Comparison of ENCODE assay signal across 9 mouse cellular contexts in genomic region chr2:172042125-172042524, GRCm38 (mm10). TPM values are rescaled to one million over a fixed set of nuclear protein-coding genes. Genes with fewer than 3 reads are reported as not detected.
A peak's percentile ranks its signal among the peaks of the same experiment; 100 is the strongest.
DNase-seq lines count a peak whose midpoint lies in the region; ATAC-seq and TF ChIP-seq lines count a peak whose summit lies in the region.
"Had no signal": no experiment of that assay in that cellular context is flagged by ENCODE, and none has a peak within 500 bp of the region (broad histone marks: within the 10 kb centered on the region; RNA-seq: fewer than 3 reads in every experiment).

No protein-coding gene starts in this region.

- ATAC-seq in embryonic facial prominence, embryonic 14.5 days (ENCODE audit: low read depth) = peak; percentile 88
- ATAC-seq in heart, embryonic 15.5 days (replicated peaks; ENCODE audit: insufficient number of reproducible peaks, insufficient read depth, low FRiP score, low read depth) = peak; percentile 79
- peak; percentile 30; the same call in 1 of the 2 replicates for ATAC-seq in neural tube, embryonic 12.5 days (ENCODE audit: low FRiP score, low read depth)

- no peak for TF ChIP-seq CTCF in gastrocnemius, adult 2 months (IDR thresholded peaks at IDR 0.05)

- no peaks in the 10 kb centered on the region for H3K36me3 ChIP-seq in embryonic facial prominence, embryonic 14.5 days (ENCODE audit: control insufficient read depth, insufficient read depth, low read length)
- H3K36me3 ChIP-seq in heart, embryonic 15.5 days = no peaks in the 10 kb centered on the region
- H3K36me3 ChIP-seq in neural tube, embryonic 12.5 days = no peaks in the 10 kb centered on the region

- DNase-seq in gastrocnemius, adult 2 months = peak; percentile 40
- DNase-seq in gastrocnemius, adult 8-10 months (ENCODE audit: low spot score in 2 of 2) = no peak
- DNase-seq in embryonic facial prominence, embryonic 14.5 days (ENCODE audit: low spot score) = peak; percentile 95
- peak; percentile 95 for DNase-seq in kidney, postnatal 10 days
- peak; percentile 73 for DNase-seq in liver
- peak; percentile 50 for DNase-seq in urinary bladder, postnatal 25 days (ENCODE audit: low spot score)

- no peaks in the 10 kb centered on the region for H3K9me3 ChIP-seq in embryonic facial prominence, embryonic 14.5 days (ENCODE audit: control insufficient read depth, low read length)
- no peaks in the 10 kb centered on the region for H3K9me3 ChIP-seq in heart, embryonic 15.5 days (replicated peaks)
- no peaks in the 10 kb centered on the region for H3K9me3 ChIP-seq in neural tube, embryonic 12.5 days

- H3K9ac ChIP-seq in embryonic facial prominence, embryonic 14.5 days (ENCODE audit: low read depth, low read length) = no peak overlapping the region
- no peak overlapping the region for H3K9ac ChIP-seq in heart, embryonic 15.5 days
- H3K9ac ChIP-seq in neural tube, embryonic 12.5 days = peak overlapping the region; percentile 63; the same call in 1 of the 2 replicates
- H3K9ac ChIP-seq: liver, embryonic 14.5 days had no signal

- 0% methylated on average over 2 of the region's 34 CpGs for WGBS in embryonic facial prominence, embryonic 14.5 days
- under 1% methylated on average over 34 of the region's 34 CpGs for WGBS in heart, embryonic 15.5 days
- under 1% methylated on average over 34 of the region's 34 CpGs for WGBS in neural tube, embryonic 12.5 days

- H3K27ac ChIP-seq in gastrocnemius, adult 2 months = no peak overlapping the region
- H3K27ac ChIP-seq in embryonic facial prominence, embryonic 14.5 days (replicated peaks; ENCODE audit: low read depth, low read length) = no peak overlapping the region
- H3K27ac ChIP-seq in heart, embryonic 15.5 days = no peak overlapping the region
- no peak overlapping the region for H3K27ac ChIP-seq in neural tube, embryonic 12.5 days
- H3K27ac ChIP-seq: liver, embryonic 14.5 days had no signal

- peaks cover 55% of the 10 kb centered on the region for H3K27me3 ChIP-seq in embryonic facial prominence, embryonic 14.5 days (replicated peaks; ENCODE audit: control insufficient read depth, insufficient read depth, low read length)
- H3K27me3 ChIP-seq in heart, embryonic 15.5 days = peaks cover 58% of the 10 kb centered on the region
- H3K27me3 ChIP-seq in neural tube, embryonic 12.5 days (replicated peaks) = peaks cover 47% of the 10 kb centered on the region

- intact Hi-C loops in gastrocnemius, adult 2 months (cut with DNase I) = no loop called here

- no peak overlapping the region for H3K4me3 ChIP-seq in gastrocnemius, adult 2 months
- H3K4me3 ChIP-seq in embryonic facial prominence, embryonic 14.5 days (ENCODE audit: low read depth, low read length) = peak overlapping the region; percentile 23
- H3K4me3 ChIP-seq in heart, embryonic 15.5 days = peak overlapping the region; percentile 22
- peak overlapping the region; percentile 35 for H3K4me3 ChIP-seq in neural tube, embryonic 12.5 days

- 0 out of 2 replicates have a peak, but pooled peaks cover 3% of the 10 kb centered on the region for H3K4me1 ChIP-seq in embryonic facial prominence, embryonic 14.5 days (ENCODE audit: control insufficient read depth, insufficient read depth, low read length)
- peaks cover 19% of the 10 kb centered on the region for H3K4me1 ChIP-seq in heart, embryonic 15.5 days (replicated peaks)
- H3K4me1 ChIP-seq in neural tube, embryonic 12.5 days = peaks cover 30% of the 10 kb centered on the region

- H3K4me2 ChIP-seq in embryonic facial prominence, embryonic 14.5 days (ENCODE audit: low read depth, low read length) = peak overlapping the region; percentile 48
- peak overlapping the region; percentile 50 for H3K4me2 ChIP-seq in heart, embryonic 15.5 days
- H3K4me2 ChIP-seq in neural tube, embryonic 12.5 days (replicated peaks) = peak overlapping the region; percentile 82

RNA-seq across cellular contexts. Expression of gene Cbln4, which starts 1.1 kb away (rescaled TPM):
- not detected for total RNA-seq in gastrocnemius, adult 2 months (2021)
- total RNA-seq in gastrocnemius, adult 8-10 months (2022) = not detected
- 1.0 and 1.3 TPM in 2 replicates for polyA plus RNA-seq in embryonic facial prominence, embryonic 14.5 days (2014; fragmentation: Nextera tagmentation; extraction: Ambion mirVana)
- polyA plus RNA-seq in heart, embryonic 15.5 days (2015; fragmentation: Nextera tagmentation; extraction: Ambion mirVana) = 0.08 TPM in 2 replicates
- polyA plus RNA-seq in neural tube, embryonic 12.5 days (2016; fragmentation: Nextera tagmentation; extraction: Ambion mirVana) = 6.9 and 8.9 TPM in 2 replicates

Comparison
In these comparisons a context has a peak if more than half of its experiments do, and no peak if none do; other contexts are left out.
1. DNase-seq: peak in gastrocnemius, adult 2 months (single experiment), embryonic facial prominence, embryonic 14.5 days (single experiment), kidney, postnatal 10 days (single experiment), liver (single experiment) and urinary bladder, postnatal 25 days (single experiment); none in gastrocnemius, adult 8-10 months (0 of 2).
2. ATAC-seq: peak in every context shown above with its lines; median percentile 88 in embryonic facial prominence, embryonic 14.5 days; 79 in heart, embryonic 15.5 days; 30 in neural tube, embryonic 12.5 days.
3. Peak in every context shown above with its lines, with median percentiles within 50 percentile points of each other: H3K4me2 ChIP-seq.